Mouse (Mus musculus) liver, embryonic 15.5 days (tissue): ENCODE results near the gene Arhgap29. TPM values are rescaled to one million over a fixed set of nuclear protein-coding genes. Genes with fewer than 3 reads are reported as not detected.

ENCODE experiments used
- ATAC-seq: fragments of 200-750 bp; cut with Nextera tagmentation; 2 replicates; pipeline ENCODE4 v1.8.0; 2017; ENCODE audit warnings: moderate number of reproducible peaks, mild to moderate bottlenecking, moderate library complexity; ENCODE audit not compliant: insufficient read depth
- H3K27ac ChIP-seq: fragments of 300-500 bp; sonication (generic); replicated peaks from 2 replicates; pipeline ENCODE4 v1.5.1; 2015; ENCODE audit warnings: mild to moderate bottlenecking, inconsistent platforms
- H3K27me3 ChIP-seq: fragments of 300-500 bp; sonication (generic); 2 replicates; pipeline ENCODE4 v1.6.1; 2015; ENCODE audit warnings: mild to moderate bottlenecking, inconsistent platforms
- H3K36me3 ChIP-seq: fragments of 300-500 bp; sonication (generic); replicated peaks from 2 replicates; pipeline ENCODE4 v1.6.1; 2015; ENCODE audit warnings: moderate library complexity, mild to moderate bottlenecking, inconsistent platforms
- H3K4me1 ChIP-seq: fragments of 300-500 bp; sonication (generic); replicated peaks from 2 replicates; pipeline ENCODE4 v1.6.1; 2015; ENCODE audit warnings: inconsistent platforms
- H3K4me2 ChIP-seq: fragments of 300-500 bp; sonication (generic); 2 replicates; pipeline ENCODE4 v1.6.1; 2015; ENCODE audit warnings: moderate library complexity, mild to moderate bottlenecking, inconsistent platforms
- H3K4me3 ChIP-seq: fragments of 300-500 bp; sonication (generic); replicated peaks from 2 replicates; pipeline ENCODE4 v1.5.1; 2015; ENCODE audit warnings: mild to moderate bottlenecking, inconsistent platforms
- H3K9ac ChIP-seq: fragments of 300-500 bp; sonication (generic); 2 replicates; pipeline ENCODE4 v1.6.1; 2015; ENCODE audit warnings: moderate library complexity, mild to moderate bottlenecking, inconsistent platforms
- H3K9me3 ChIP-seq: fragments of 300-500 bp; sonication (generic); replicated peaks from 2 replicates; pipeline ENCODE4 v1.6.1; 2016; ENCODE audit warnings: inconsistent platforms
- WGBS: fragments of 180-500 bp; shearing (Covaris S2); methylation state at CpG from one replicate; pipeline ENCODE4 v1.1.7; 2015; ENCODE audit warnings: mixed read lengths; ENCODE audit not compliant: insufficient replicate concordance; 5-methylcytosine and 5-hydroxymethylcytosine counted together
- polyA plus RNA-seq: library from polyadenylated mRNA; unstranded; fragments of >200 nt; fragmentation: Nextera tagmentation; extraction: Ambion mirVana; gene quantifications from 2 replicates; pipeline ENCODE4 v1.2.1, GENCODE M21; 2015

Arhgap29 gene
- polyA plus RNA-seq, 1 experiment from 2014 or later: 5.4 TPM

GRCm38 (mm10) chr3:122010292-122010691 lies 58.0 kb downstream of the Arhgap29 start:
- H3K27me3 ChIP-seq: no peaks in the 10 kb centered on the region
- no peak overlapping the region for H3K4me3 ChIP-seq
- H3K4me1 ChIP-seq: no peaks in the 10 kb centered on the region
- ATAC-seq: no peak
- H3K36me3 ChIP-seq: peaks cover 13% of the 10 kb centered on the region
- H3K27ac ChIP-seq: no peak overlapping the region
- no peak overlapping the region for H3K4me2 ChIP-seq
- 75% methylated on average over 5 of the region's 5 CpGs for WGBS
- no peaks in the 10 kb centered on the region for H3K9me3 ChIP-seq
- H3K9ac ChIP-seq: no peak overlapping the region

- H3K27me3 ChIP-seq: no peaks in the 10 kb centered on the region
- peaks cover 13% of the 10 kb centered on the region for H3K36me3 ChIP-seq
- 62% methylated on average over 1 of the region's 1 CpGs for WGBS
- no peak overlapping the region for H3K4me3 ChIP-seq
- H3K4me1 ChIP-seq: no peaks in the 10 kb centered on the region
- no peak for ATAC-seq
- no peak overlapping the region for H3K27ac ChIP-seq
- no peak overlapping the region for H3K4me2 ChIP-seq
- no peaks in the 10 kb centered on the region for H3K9me3 ChIP-seq
- no peak overlapping the region for H3K9ac ChIP-seq
Measured at GRCm38 (mm10) chr3:122012464-122012863, 60.1 kb downstream of the Arhgap29 start.

GRCm38 (mm10) chr3:122018421-122018820 lies 66.1 kb downstream of the Arhgap29 start:
- peaks cover 4% of the 10 kb centered on the region; the same call in 1 of the 2 replicates for H3K36me3 ChIP-seq
- H3K4me2 ChIP-seq: no peak overlapping the region
- no peak overlapping the region for H3K4me3 ChIP-seq
- no peak overlapping the region for H3K27ac ChIP-seq
- 77% methylated on average over 7 of the region's 7 CpGs for WGBS
- no peak overlapping the region for H3K9ac ChIP-seq
- H3K9me3 ChIP-seq: no peaks in the 10 kb centered on the region
- H3K4me1 ChIP-seq: no peaks in the 10 kb centered on the region
- no peak for ATAC-seq
- H3K27me3 ChIP-seq: no peaks in the 10 kb centered on the region

GRCm38 (mm10) chr3:122019159-122019558 lies 66.8 kb downstream of the Arhgap29 start:
- Histone ChIP-seq H3K9me3 (no peaks in the 10 kb centered on the region), H3K27ac (no peak overlapping the region), H3K4me3 (no peak overlapping the region), H3K36me3 (0 out of 2 replicates have a peak, but pooled peaks cover 2% of the 10 kb centered on the region), H3K4me1 (no peaks in the 10 kb centered on the region), H3K4me2 (no peak overlapping the region), H3K9ac (no peak overlapping the region), H3K27me3 (no peaks in the 10 kb centered on the region)
- 72% methylated on average over 5 of the region's 5 CpGs for WGBS
- no peak for ATAC-seq

- no peak overlapping the region for H3K4me2 ChIP-seq
- no peak for ATAC-seq
- H3K4me3 ChIP-seq: no peak overlapping the region
- WGBS: 66% methylated on average over 8 of the region's 8 CpGs
- no peak overlapping the region for H3K27ac ChIP-seq
- no peaks in the 10 kb centered on the region for H3K4me1 ChIP-seq
- H3K9ac ChIP-seq: no peak overlapping the region
- no peaks in the 10 kb centered on the region for H3K9me3 ChIP-seq
- H3K27me3 ChIP-seq: no peaks in the 10 kb centered on the region
- H3K36me3 ChIP-seq: no peaks in the 10 kb centered on the region
Measured at GRCm38 (mm10) chr3:122021029-122021652, 68.8 kb downstream of the Arhgap29 start.

GRCm38 (mm10) chr3:122022355-122022754 lies 70.0 kb downstream of the Arhgap29 start:
- H3K9me3 ChIP-seq: no peaks in the 10 kb centered on the region
- no peaks in the 10 kb centered on the region for H3K27me3 ChIP-seq
- WGBS: 32% methylated on average over 3 of the region's 3 CpGs
- no peak overlapping the region for H3K9ac ChIP-seq
- no peak overlapping the region for H3K27ac ChIP-seq
- ATAC-seq: no peak
- no peaks in the 10 kb centered on the region for H3K4me1 ChIP-seq
- no peaks in the 10 kb centered on the region for H3K36me3 ChIP-seq
- H3K4me2 ChIP-seq: no peak overlapping the region
- H3K4me3 ChIP-seq: no peak overlapping the region

- no peaks in the 10 kb centered on the region for H3K27me3 ChIP-seq
- no peaks in the 10 kb centered on the region for H3K9me3 ChIP-seq
- H3K36me3 ChIP-seq: no peaks in the 10 kb centered on the region
- ATAC-seq: no peak
- H3K4me1 ChIP-seq: 0 out of 2 replicates have a peak, but pooled peaks cover 3% of the 10 kb centered on the region
- H3K4me2 ChIP-seq: no peak overlapping the region
- no peak overlapping the region for H3K9ac ChIP-seq
- H3K27ac ChIP-seq: no peak overlapping the region
- 54% methylated on average over 5 of the region's 5 CpGs for WGBS
- no peak overlapping the region for H3K4me3 ChIP-seq
Measured at GRCm38 (mm10) chr3:122026676-122027075, 74.3 kb downstream of the Arhgap29 start.

GRCm38 (mm10) chr3:122027776-122028175 lies 75.4 kb downstream of the Arhgap29 start:
- Histone ChIP-seq H3K9ac (no peak overlapping the region), H3K27ac (no peak overlapping the region), H3K4me3 (no peak overlapping the region), H3K27me3 (no peaks in the 10 kb centered on the region), H3K4me2 (no peak overlapping the region), H3K36me3 (no peaks in the 10 kb centered on the region), H3K9me3 (no peaks in the 10 kb centered on the region), H3K4me1 (0 out of 2 replicates have a peak, but pooled peaks cover 3% of the 10 kb centered on the region)
- ATAC-seq: no peak
- 75% methylated on average over 8 of the region's 8 CpGs for WGBS

GRCm38 (mm10) chr3:122033248-122033837 lies 81.0 kb downstream of the Arhgap29 start:
- H3K27me3 ChIP-seq: no peaks in the 10 kb centered on the region
- 0 out of 2 replicates have a peak, but pooled peaks cover 7% of the 10 kb centered on the region for H3K4me1 ChIP-seq
- no peaks in the 10 kb centered on the region for H3K36me3 ChIP-seq
- ATAC-seq: 0 out of 2 replicates have a peak, but pooled peaks have one; percentile 15
- H3K9me3 ChIP-seq: no peaks in the 10 kb centered on the region
- WGBS: 51% methylated on average over 9 of the region's 9 CpGs
- no peak overlapping the region for H3K4me2 ChIP-seq
- H3K9ac ChIP-seq: no peak overlapping the region
- no peak overlapping the region for H3K4me3 ChIP-seq
- H3K27ac ChIP-seq: no peak overlapping the region

GRCm38 (mm10) chr3:122034240-122034639 lies 81.9 kb downstream of the Arhgap29 start:
- no peaks in the 10 kb centered on the region for H3K36me3 ChIP-seq
- H3K9me3 ChIP-seq: no peaks in the 10 kb centered on the region
- H3K27me3 ChIP-seq: no peaks in the 10 kb centered on the region
- no peak for ATAC-seq
- 0 out of 2 replicates have a peak, but pooled peaks cover 7% of the 10 kb centered on the region for H3K4me1 ChIP-seq
- H3K4me2 ChIP-seq: no peak overlapping the region
- H3K9ac ChIP-seq: no peak overlapping the region
- H3K27ac ChIP-seq: no peak overlapping the region
- WGBS: 61% methylated on average over 5 of the region's 5 CpGs
- no peak overlapping the region for H3K4me3 ChIP-seq

- 0 out of 2 replicates have a peak, but pooled peaks cover 3% of the 10 kb centered on the region for H3K4me1 ChIP-seq
- WGBS: 48% methylated on average over 3 of the region's 3 CpGs
- H3K4me3 ChIP-seq: no peak overlapping the region
- H3K27me3 ChIP-seq: no peaks in the 10 kb centered on the region
- H3K9ac ChIP-seq: no peak overlapping the region
- no peak overlapping the region for H3K27ac ChIP-seq
- H3K4me2 ChIP-seq: no peak overlapping the region
- H3K9me3 ChIP-seq: no peaks in the 10 kb centered on the region
- no peaks in the 10 kb centered on the region for H3K36me3 ChIP-seq
- no peak for ATAC-seq
Measured at GRCm38 (mm10) chr3:122035092-122035491, 82.8 kb downstream of the Arhgap29 start.
